Mouse (Mus musculus) stomach, postnatal 0 days (tissue): ENCODE data around the gene Oas2. TPM values are rescaled to one million over a fixed set of nuclear protein-coding genes. Genes with fewer than 3 reads are reported as not detected.

Experiments
- ATAC-seq: fragments of 200-750 bp; cut with Nextera tagmentation; 2 replicates; pipeline ENCODE4 v1.8.0; 2017; ENCODE audit not compliant: low FRiP score, low TSS enrichment
- DNase-seq: peaks from one replicate; pipeline ENCODE4 v3.0.0-alpha.2; 2016; ENCODE audit warnings: low spot score
- H3K27ac ChIP-seq: fragments of 300-500 bp; sonication (generic); replicated peaks from 2 replicates; pipeline ENCODE4 v1.5.1; 2014; ENCODE audit warnings: mild to moderate bottlenecking, control low read depth
- H3K27me3 ChIP-seq: fragments of 300-500 bp; sonication (generic); 2 replicates; pipeline ENCODE4 v1.6.1; 2014; ENCODE audit warnings: low read length; ENCODE audit not compliant: control insufficient read depth, insufficient read depth
- H3K36me3 ChIP-seq: fragments of 300-500 bp; sonication (generic); 2 replicates; pipeline ENCODE4 v1.6.1; 2014; ENCODE audit warnings: low read length, mixed read lengths; ENCODE audit not compliant: control insufficient read depth, insufficient read depth
- H3K4me1 ChIP-seq: fragments of 300-500 bp; sonication (generic); replicated peaks from 2 replicates; pipeline ENCODE4 v1.6.1; 2014; ENCODE audit warnings: antibody characterized with exemption; ENCODE audit not compliant: control insufficient read depth, insufficient read depth
- H3K4me2 ChIP-seq: fragments of 300-500 bp; sonication (generic); replicated peaks from 2 replicates; pipeline ENCODE4 v1.6.1; 2014; ENCODE audit warnings: low read depth, mild to moderate bottlenecking, control low read depth, moderate library complexity
- H3K4me3 ChIP-seq: fragments of 300-500 bp; sonication (generic); 2 replicates; pipeline ENCODE4 v1.5.1; 2014; ENCODE audit warnings: low read depth, low read length, control low read depth
- H3K9ac ChIP-seq: fragments of 300-500 bp; sonication (generic); 2 replicates; pipeline ENCODE4 v1.6.1; 2014; ENCODE audit warnings: mild to moderate bottlenecking, low read length, control low read depth, mixed read lengths
- H3K9me3 ChIP-seq: fragments of 300-500 bp; sonication (generic); 2 replicates; pipeline ENCODE4 v1.6.1; 2016; ENCODE audit warnings: low read length; ENCODE audit not compliant: control insufficient read depth
- CTCF ChIP-seq: IDR thresholded peaks from 2 replicates; pipeline ENCODE4 v1.5.1; 2016; ENCODE audit warnings: antibody characterized with exemption, low read depth, mild to moderate bottlenecking, moderate library complexity
- EP300 ChIP-seq: optimal IDR thresholded peaks from 2 replicates; pipeline ENCODE3; 2016; ENCODE audit warnings: antibody characterized with exemption
- WGBS: fragments of 180-500 bp; shearing (Covaris S2); extraction: QIAGEN DNeasy Blood & Tissue Kit; methylation state at CpG from one replicate; pipeline ENCODE4 v1.1.7; 2014; 5-methylcytosine and 5-hydroxymethylcytosine counted together
- polyA plus RNA-seq: library from polyadenylated mRNA; unstranded; fragments of >200 nt; fragmentation: Nextera tagmentation; extraction: Ambion mirVana; gene quantifications from 2 replicates; pipeline ENCODE4 v1.2.1, GENCODE M21; 2015

Oas2 gene
- polyA plus RNA-seq, 1 experiment from 2014 or later: 0.74 TPM

- Histone ChIP-seq H3K27me3 (0 out of 2 replicates have a peak, but pooled peaks cover 2% of the 10 kb centered on the region), H3K9ac (no peak overlapping the region), H3K4me3 (no peak overlapping the region), H3K9me3 (no peaks in the 10 kb centered on the region), H3K4me2 (no peak overlapping the region), H3K27ac (no peak overlapping the region), H3K4me1 (no peaks in the 10 kb centered on the region), H3K36me3 (no peaks in the 10 kb centered on the region)
- TF ChIP-seq CTCF: no peak
- no peak for TF ChIP-seq EP300
- no peak for DNase-seq
- 15% methylated on average over 16 of the region's 16 CpGs for WGBS
- no peak for ATAC-seq
Measured at GRCm38 (mm10) chr5:120706541-120706940, 43.1 kb downstream of the Oas2 start.

GRCm38 (mm10) chr5:120704421-120704820 is 45.2 kb downstream of the Oas2 start:
- no peaks in the 10 kb centered on the region for H3K36me3 ChIP-seq
- H3K4me3 ChIP-seq: no peak overlapping the region
- H3K9ac ChIP-seq: no peak overlapping the region
- H3K9me3 ChIP-seq: no peaks in the 10 kb centered on the region
- no peak overlapping the region for H3K4me2 ChIP-seq
- DNase-seq: no peak
- no peak for ATAC-seq
- no peaks in the 10 kb centered on the region for H3K4me1 ChIP-seq
- no peak for TF ChIP-seq CTCF
- TF ChIP-seq EP300: no peak
- H3K27me3 ChIP-seq: no peaks in the 10 kb centered on the region
- H3K27ac ChIP-seq: no peak overlapping the region
- 63% methylated on average over 6 of the region's 6 CpGs for WGBS

- H3K27ac ChIP-seq: no peak overlapping the region
- no peaks in the 10 kb centered on the region for H3K27me3 ChIP-seq
- no peak for TF ChIP-seq CTCF
- TF ChIP-seq EP300: no peak
- no peaks in the 10 kb centered on the region for H3K4me1 ChIP-seq
- no peak overlapping the region for H3K9ac ChIP-seq
- no peak for ATAC-seq
- H3K4me3 ChIP-seq: no peak overlapping the region
- no peak overlapping the region for H3K4me2 ChIP-seq
- H3K36me3 ChIP-seq: no peaks in the 10 kb centered on the region
- no peaks in the 10 kb centered on the region for H3K9me3 ChIP-seq
- WGBS: 75% methylated on average over 3 of the region's 3 CpGs
- DNase-seq: no peak
Measured at GRCm38 (mm10) chr5:120703660-120704059, 46.0 kb downstream of the Oas2 start.

GRCm38 (mm10) chr5:120702969-120703368 is 46.7 kb downstream of the Oas2 start:
- no peaks in the 10 kb centered on the region for H3K36me3 ChIP-seq
- H3K27me3 ChIP-seq: no peaks in the 10 kb centered on the region
- no peak overlapping the region for H3K9ac ChIP-seq
- no peaks in the 10 kb centered on the region for H3K4me1 ChIP-seq
- ATAC-seq: no peak
- no peak overlapping the region for H3K4me3 ChIP-seq
- no peak overlapping the region for H3K27ac ChIP-seq
- H3K4me2 ChIP-seq: no peak overlapping the region
- TF ChIP-seq EP300 (no peak), CTCF (no peak)
- 53% methylated on average over 2 of the region's 2 CpGs for WGBS
- no peak for DNase-seq
- no peaks in the 10 kb centered on the region for H3K9me3 ChIP-seq

GRCm38 (mm10) chr5:120702421-120702820 is 47.2 kb downstream of the Oas2 start:
- no peak overlapping the region for H3K4me2 ChIP-seq
- no peaks in the 10 kb centered on the region for H3K27me3 ChIP-seq
- H3K9me3 ChIP-seq: no peaks in the 10 kb centered on the region
- DNase-seq: no peak
- no peak overlapping the region for H3K4me3 ChIP-seq
- TF ChIP-seq CTCF (no peak), EP300 (no peak)
- ATAC-seq: no peak
- WGBS: 68% methylated on average over 4 of the region's 4 CpGs
- H3K9ac ChIP-seq: no peak overlapping the region
- no peaks in the 10 kb centered on the region for H3K4me1 ChIP-seq
- no peak overlapping the region for H3K27ac ChIP-seq
- H3K36me3 ChIP-seq: no peaks in the 10 kb centered on the region

- no peaks in the 10 kb centered on the region for H3K36me3 ChIP-seq
- no peaks in the 10 kb centered on the region for H3K27me3 ChIP-seq
- WGBS: 66% methylated on average over 11 of the region's 11 CpGs
- no peak overlapping the region for H3K9ac ChIP-seq
- H3K4me2 ChIP-seq: no peak overlapping the region
- ATAC-seq (no peak), DNase-seq (no peak)
- TF ChIP-seq EP300 (no peak), CTCF (no peak)
- H3K9me3 ChIP-seq: no peaks in the 10 kb centered on the region
- H3K4me3 ChIP-seq: no peak overlapping the region
- H3K27ac ChIP-seq: no peak overlapping the region
- no peaks in the 10 kb centered on the region for H3K4me1 ChIP-seq
Measured at GRCm38 (mm10) chr5:120700996-120701790, 48.5 kb downstream of the Oas2 start.
